Mouse (Mus musculus): ENCODE results near the gene Cpa4. TPM values are rescaled to one million over a fixed set of nuclear protein-coding genes. Genes with fewer than 3 reads are reported as not detected.

Cpa4 gene
- total RNA-seq, 2 experiments from 2014 or later, result 1.4 to 1.7 TPM

- DNase-seq, result no peak
These were observed 23.8 kb downstream of the Cpa4 start for GRCm38 (mm10) chr6:30591851-30592404.

- no peak for DNase-seq
These were observed 24.3 kb downstream of the Cpa4 start for GRCm38 (mm10) chr6:30592417-30592974.

- no peak for DNase-seq
These were observed 26.2 kb downstream of the Cpa4 start for GRCm38 (mm10) chr6:30594364-30594763.

GRCm38 (mm10) chr6:30596230-30596898, 28.2 kb downstream of the Cpa4 start:
- DNase-seq, result no peak

GRCm38 (mm10) chr6:30600033-30600432, 31.9 kb downstream of the Cpa4 start:
- no peak for DNase-seq

GRCm38 (mm10) chr6:30600995-30601394, 32.8 kb downstream of the Cpa4 start:
- no peak for DNase-seq

- DNase-seq, result no peak
These were observed 36.2 kb downstream of the Cpa4 start for GRCm38 (mm10) chr6:30604342-30604867.

GRCm38 (mm10) chr6:30605111-30605510, 36.9 kb downstream of the Cpa4 start:
- DNase-seq, result no peak

GRCm38 (mm10) chr6:30605672-30606071, 37.5 kb downstream of the Cpa4 start:
- no peak for DNase-seq

- no peak for DNase-seq
These were observed 42.5 kb downstream of the Cpa4 start, which contains the start of gene Cpa5 for GRCm38 (mm10) chr6:30610710-30611109. TSS of gene Cpa5 (plus strand) at chr6:30611010.

- no peak for DNase-seq
These were observed 43.0 kb downstream of the Cpa4 start for GRCm38 (mm10) chr6:30611212-30611611.

GRCm38 (mm10) chr6:30614251-30614650, 46.1 kb downstream of the Cpa4 start:
- DNase-seq, result no peak

- no peak for DNase-seq
These were observed 47.6 kb downstream of the Cpa4 start for GRCm38 (mm10) chr6:30615741-30616140.

- DNase-seq, result no peak
These were observed 48.3 kb downstream of the Cpa4 start for GRCm38 (mm10) chr6:30616491-30616941.

GRCm38 (mm10) chr6:30617020-30617958, 49.1 kb downstream of the Cpa4 start:
- peak; percentile 63 for DNase-seq

- no peak for DNase-seq
These were observed 49.9 kb downstream of the Cpa4 start for GRCm38 (mm10) chr6:30617959-30618590.

- no peak for DNase-seq
These were observed 50.6 kb downstream of the Cpa4 start for GRCm38 (mm10) chr6:30618735-30619134.

- DNase-seq, result no peak
These were observed 51.4 kb downstream of the Cpa4 start for GRCm38 (mm10) chr6:30619606-30620005.

- DNase-seq, result no peak
These were observed 52.4 kb downstream of the Cpa4 start for GRCm38 (mm10) chr6:30620591-30620990.

- no peak for DNase-seq
These were observed 52.8 kb downstream of the Cpa4 start for GRCm38 (mm10) chr6:30620994-30621393.

GRCm38 (mm10) chr6:30621986-30622389, 53.8 kb downstream of the Cpa4 start:
- DNase-seq, result no peak

GRCm38 (mm10) chr6:30624763-30625162, 56.6 kb downstream of the Cpa4 start:
- DNase-seq, result no peak
